Comparison of ENCODE assay signal across 10 mouse cellular contexts in genomic region chr12:3852521-3852920, GRCm38 (mm10). TPM values are rescaled to one million over a fixed set of nuclear protein-coding genes. Genes with fewer than 3 reads are reported as not detected.
A peak's percentile ranks its signal among the peaks of the same experiment; 100 is the strongest.
DNase-seq lines count a peak whose midpoint lies in the region; ATAC-seq and TF ChIP-seq lines count a peak whose summit lies in the region.
"Had no signal": no experiment of that assay in that cellular context is flagged by ENCODE, and none has a peak within 500 bp of the region (broad histone marks: within the 10 kb centered on the region; RNA-seq: fewer than 3 reads in every experiment).

No protein-coding gene starts in this region.

- WGBS in forebrain, postnatal 0 days = 42% methylated on average over 5 of the region's 5 CpGs
- 45% methylated on average over 5 of the region's 5 CpGs for WGBS in forebrain, embryonic 13.5 days
- WGBS in midbrain, postnatal 0 days = 59% methylated on average over 5 of the region's 5 CpGs
- 39% methylated on average over 5 of the region's 5 CpGs for WGBS in midbrain, embryonic 14.5 days

- H3K27me3 ChIP-seq in forebrain, postnatal 0 days (ENCODE audit: insufficient read depth, low read length) = no peaks in the 10 kb centered on the region
- H3K27me3 ChIP-seq in forebrain, embryonic 13.5 days = no peaks in the 10 kb centered on the region
- H3K27me3 ChIP-seq in midbrain, postnatal 0 days (ENCODE audit: insufficient read depth, low read length) = no peaks in the 10 kb centered on the region
- H3K27me3 ChIP-seq in midbrain, embryonic 14.5 days (ENCODE audit: control insufficient read depth, insufficient read depth, low read length) = no peaks in the 10 kb centered on the region

- no peaks in the 10 kb centered on the region for H3K9me3 ChIP-seq in forebrain, postnatal 0 days (ENCODE audit: low read length)
- H3K9me3 ChIP-seq in forebrain, embryonic 13.5 days (replicated peaks) = no peaks in the 10 kb centered on the region
- H3K9me3 ChIP-seq in midbrain, postnatal 0 days (ENCODE audit: low read length) = no peaks in the 10 kb centered on the region
- H3K9me3 ChIP-seq in midbrain, embryonic 14.5 days (ENCODE audit: control insufficient read depth, low read length) = no peaks in the 10 kb centered on the region

- no peaks in the 10 kb centered on the region for H3K4me1 ChIP-seq in forebrain, postnatal 0 days (ENCODE audit: insufficient read depth)
- 0 out of 2 replicates have a peak, but pooled peaks cover 5% of the 10 kb centered on the region for H3K4me1 ChIP-seq in forebrain, embryonic 13.5 days
- no peaks in the 10 kb centered on the region for H3K4me1 ChIP-seq in midbrain, postnatal 0 days (ENCODE audit: insufficient read depth, low read length)
- no peaks in the 10 kb centered on the region for H3K4me1 ChIP-seq in midbrain, embryonic 14.5 days (ENCODE audit: control insufficient read depth, insufficient read depth, low read length)

- H3K9ac ChIP-seq in forebrain, postnatal 0 days = no peak overlapping the region
- no peak overlapping the region for H3K9ac ChIP-seq in forebrain, embryonic 13.5 days
- no peak overlapping the region for H3K9ac ChIP-seq in midbrain, postnatal 0 days (replicated peaks; ENCODE audit: low read length, poor library complexity, severe bottlenecking)
- no peak overlapping the region for H3K9ac ChIP-seq in midbrain, embryonic 14.5 days (replicated peaks; ENCODE audit: low read length)

- H3K36me3 ChIP-seq in forebrain, postnatal 0 days (ENCODE audit: insufficient read depth) = peaks cover 27% of the 10 kb centered on the region
- H3K36me3 ChIP-seq in forebrain, embryonic 13.5 days (ENCODE audit: poor library complexity, severe bottlenecking) = peaks cover 39% of the 10 kb centered on the region
- H3K36me3 ChIP-seq in midbrain, postnatal 0 days (ENCODE audit: insufficient read depth, low read length) = peaks cover 26% of the 10 kb centered on the region
- peaks cover 27% of the 10 kb centered on the region for H3K36me3 ChIP-seq in midbrain, embryonic 14.5 days (ENCODE audit: control insufficient read depth, insufficient read depth, low read length)

- TF ChIP-seq CTCF in forebrain, postnatal 0 days (IDR thresholded peaks at IDR 0.05; ENCODE audit: low read depth) = peak; percentile 53
- TF ChIP-seq CTCF in midbrain, postnatal 0 days (IDR thresholded peaks at IDR 0.05) = peak; percentile 56

- no peak for ATAC-seq in forebrain, postnatal 0 days
- ATAC-seq in forebrain, embryonic 13.5 days = no peak
- no peak for ATAC-seq in midbrain, postnatal 0 days (ENCODE audit: low FRiP score)
- ATAC-seq in midbrain, embryonic 14.5 days (ENCODE audit: low FRiP score, low TSS enrichment) = no peak
- peak; percentile 54 for ATAC-seq in megakaryocyte, adult 5-6 weeks (ENCODE audit: poor library complexity, severe bottlenecking)

- H3K4me2 ChIP-seq in forebrain, postnatal 0 days (ENCODE audit: low read depth) = no peak overlapping the region
- no peak overlapping the region for H3K4me2 ChIP-seq in forebrain, embryonic 13.5 days
- no peak overlapping the region for H3K4me2 ChIP-seq in midbrain, postnatal 0 days (ENCODE audit: low read depth, low read length, poor library complexity, severe bottlenecking)
- H3K4me2 ChIP-seq in midbrain, embryonic 14.5 days (ENCODE audit: low read length) = no peak overlapping the region

- no peak for DNase-seq in forebrain, postnatal 0 days
- DNase-seq in midbrain, postnatal 0 days (ENCODE audit: low spot score) = no peak
- DNase-seq in midbrain, embryonic 14.5 days = no peak
- DNase-seq in thymus, postnatal 25 days = peak; percentile 74
- no peak for DNase-seq in left cerebral cortex, adult 18-20 months (ENCODE audit: low spot score in 2 of 2)
- DNase-seq in frontal cortex, postnatal 25 days (ENCODE audit: low spot score in 2 of 2) = no peak
- DNase-seq: layer of hippocampus, postnatal 36 days; lung, postnatal 4 days had no signal

- H3K4me3 ChIP-seq in forebrain, postnatal 0 days (ENCODE audit: low read depth, low read length) = no peak overlapping the region
- H3K4me3 ChIP-seq in forebrain, embryonic 13.5 days = no peak overlapping the region
- H3K4me3 ChIP-seq in midbrain, postnatal 0 days (ENCODE audit: low read depth, low read length) = no peak overlapping the region
- H3K4me3 ChIP-seq in midbrain, embryonic 14.5 days (replicated peaks; ENCODE audit: low read depth, low read length) = no peak overlapping the region

- no peak overlapping the region for H3K27ac ChIP-seq in forebrain, postnatal 0 days (ENCODE audit: low read depth, low read length)
- H3K27ac ChIP-seq in forebrain, embryonic 13.5 days = no peak overlapping the region
- H3K27ac ChIP-seq in midbrain, postnatal 0 days (ENCODE audit: low read depth, low read length) = no peak overlapping the region
- H3K27ac ChIP-seq in midbrain, embryonic 14.5 days (replicated peaks; ENCODE audit: low read depth, low read length) = no peak overlapping the region

RNA-seq across cellular contexts. Expression of gene Dnmt3a, which starts 46.7 kb away (rescaled TPM):
- 54.8 and 72.8 TPM in 2 replicates for total RNA-seq in forebrain, postnatal 0 days (2014; rRNA removed)
- polyA plus RNA-seq in forebrain, postnatal 0 days (2015; fragmentation: Nextera tagmentation; extraction: Ambion mirVana) = 51.1 and 91.4 TPM in 2 replicates
- 98.5 and 110 TPM in 2 replicates for polyA plus RNA-seq in forebrain, embryonic 13.5 days (2015; fragmentation: Nextera tagmentation; extraction: Ambion mirVana)
- total RNA-seq in midbrain, postnatal 0 days (2014; rRNA removed) = 88.5 and 101 TPM in 2 replicates
- polyA plus RNA-seq in midbrain, postnatal 0 days (2015; fragmentation: Nextera tagmentation; extraction: Ambion mirVana) = 106 and 130 TPM in 2 replicates
- 53.9 and 65.3 TPM in 2 replicates for polyA plus RNA-seq in midbrain, embryonic 14.5 days (2014; fragmentation: Nextera tagmentation; extraction: Ambion mirVana)
- 3.5 and 5.5 TPM in 2 replicates for total RNA-seq in megakaryocyte, adult 5-6 weeks (2015)
- total RNA-seq in megakaryocyte, adult 5-6 weeks (2017) = 5.3 and 13.8 TPM in 2 replicates
- total RNA-seq in left cerebral cortex, adult 18-20 months (2021) = 10 to 100 TPM; 86.7 to 94.0 TPM
